Mouse (Mus musculus): ENCODE measurements around the gene Sufu.

- no peak for TF ChIP-seq POLR2A (IDR thresholded peaks at IDR 0.05; ENCODE audit: insufficient read length, low read depth)
- no peak for TF ChIP-seq TCF12 (IDR thresholded peaks at IDR 0.05; ENCODE audit: insufficient read depth, poor library complexity, severe bottlenecking)
- TF ChIP-seq MYOD1 (IDR thresholded peaks at IDR 0.05; ENCODE audit: control insufficient read depth in 1 of 3, insufficient read length in 2 of 3, low read depth in 2 of 3): no peak
- no peak for TF ChIP-seq MYOG (IDR thresholded peaks at IDR 0.05; ENCODE audit: control insufficient read depth in 1 of 3, insufficient read depth in 1 of 3, insufficient read length in 2 of 3, low read depth in 2 of 3)
- no peak for TF ChIP-seq TCF3 (IDR thresholded peaks at IDR 0.05; ENCODE audit: insufficient read length, low read depth)
- no peak for TF ChIP-seq USF1 (IDR thresholded peaks at IDR 0.05; ENCODE audit: low read depth)
- no peak for TF ChIP-seq CEBPB (IDR thresholded peaks at IDR 0.05; ENCODE audit: insufficient read depth, poor library complexity, severe bottlenecking)
- no peak for TF ChIP-seq POLR2AphosphoS2 (IDR thresholded peaks at IDR 0.05; ENCODE audit: insufficient read length, low read depth)
- no peak for TF ChIP-seq REST (IDR thresholded peaks at IDR 0.05; ENCODE audit: insufficient read depth, insufficient read length)
- TF ChIP-seq MAX (IDR thresholded peaks at IDR 0.05; ENCODE audit: low read depth): no peak
- no peak for TF ChIP-seq E2F4 (IDR thresholded peaks at IDR 0.05; ENCODE audit: insufficient read depth)
These were observed 33.2 kb upstream of the Sufu start for GRCm38 (mm10) chr19:46363294-46364009.
